Mouse (Mus musculus) cerebellum, adult 9-10 months (tissue): ENCODE results near the gene Mta3.
"Not testable (repeated sequence)": the region's sequence is repeated elsewhere in the genome, so short reads cannot be mapped to it uniquely, and the experiment has no call there.

ENCODE experiments used
- DNase-seq: peaks from one replicate; pipeline ENCODE4 v3.0.0; 2022

The Mta3 gene

DNA sequence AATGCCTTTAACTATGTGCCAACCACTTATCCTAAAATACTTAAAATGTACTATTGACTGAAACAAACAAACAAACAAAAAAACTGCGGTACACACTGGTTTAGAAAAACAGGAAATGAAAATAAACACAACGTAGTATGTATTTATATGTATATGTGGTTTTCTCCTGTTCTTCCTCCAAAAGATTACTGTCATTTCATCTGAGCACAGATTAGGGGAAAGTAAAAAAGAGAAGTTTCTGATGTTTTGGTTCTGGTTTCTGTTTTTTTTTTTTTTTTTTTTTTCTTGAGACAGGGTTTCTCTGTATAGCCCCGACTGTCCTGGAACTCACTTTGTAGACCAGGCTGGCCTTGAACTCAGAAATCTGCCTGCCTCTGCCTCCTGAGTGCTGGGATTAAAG is 3.6 kb downstream of the Mta3 start:
- not testable (repeated sequence) for DNase-seq

DNA sequence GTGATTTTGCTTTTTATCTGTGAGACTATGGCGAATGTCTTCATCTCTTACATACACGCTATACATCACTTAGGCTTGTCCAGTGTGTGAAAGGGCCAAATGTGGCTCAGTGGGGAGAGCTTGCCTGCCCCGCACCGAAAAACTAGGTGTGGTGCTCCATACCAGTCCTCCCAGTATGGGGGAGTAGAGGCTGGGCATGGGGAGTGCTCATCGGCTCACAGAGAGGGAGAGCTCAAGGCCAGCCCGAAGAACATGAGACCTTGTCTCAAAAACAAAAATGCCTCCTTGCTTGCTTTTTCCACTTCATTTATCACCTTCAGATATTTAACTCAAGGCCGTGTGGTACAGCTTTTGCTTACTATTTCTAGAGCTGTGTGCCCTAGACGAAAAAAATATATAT is 4.7 kb downstream of the Mta3 start:
- no peak for DNase-seq

DNA sequence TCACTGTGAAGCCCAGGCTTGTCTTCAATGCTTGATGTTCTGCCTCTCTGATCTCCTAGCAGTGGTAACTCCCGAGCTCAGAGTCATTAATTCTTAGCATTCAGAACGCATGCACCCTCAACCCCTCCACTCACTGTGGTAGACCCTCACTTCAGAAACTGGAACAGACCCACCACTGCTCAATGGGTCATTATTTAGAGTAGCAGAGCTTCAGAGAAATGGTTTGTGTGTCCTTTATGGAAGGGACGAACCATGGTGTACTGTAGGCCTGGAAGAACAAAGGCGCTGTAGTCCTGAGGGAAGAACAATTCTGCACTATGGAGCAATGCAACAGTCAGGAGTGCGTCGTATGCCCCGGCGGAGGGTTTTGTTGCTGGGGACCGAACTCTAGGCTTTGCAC is 6.4 kb downstream of the Mta3 start:
- no peak for DNase-seq

DNA sequence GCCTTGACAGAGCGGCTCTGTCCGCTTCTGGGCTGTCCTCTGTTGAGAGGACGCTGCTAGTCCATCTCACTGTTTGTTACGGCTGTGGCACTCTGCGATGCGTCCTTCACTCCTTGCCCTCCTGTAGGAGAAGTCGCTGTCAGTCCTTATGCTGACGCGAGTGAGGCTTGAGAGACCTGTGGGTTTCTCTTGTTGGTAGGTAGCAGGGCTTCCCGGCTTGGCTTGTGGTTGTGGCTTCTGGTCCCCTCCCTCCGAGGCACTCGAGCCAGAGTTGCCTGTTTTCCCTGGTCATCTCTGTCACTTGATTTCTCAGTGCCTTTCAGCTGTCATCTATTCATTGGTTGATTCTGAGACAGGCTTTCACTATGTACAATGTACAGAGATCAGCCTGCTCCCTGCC is 14.5 kb downstream of the Mta3 start:
- DNase-seq, result no peak

DNA sequence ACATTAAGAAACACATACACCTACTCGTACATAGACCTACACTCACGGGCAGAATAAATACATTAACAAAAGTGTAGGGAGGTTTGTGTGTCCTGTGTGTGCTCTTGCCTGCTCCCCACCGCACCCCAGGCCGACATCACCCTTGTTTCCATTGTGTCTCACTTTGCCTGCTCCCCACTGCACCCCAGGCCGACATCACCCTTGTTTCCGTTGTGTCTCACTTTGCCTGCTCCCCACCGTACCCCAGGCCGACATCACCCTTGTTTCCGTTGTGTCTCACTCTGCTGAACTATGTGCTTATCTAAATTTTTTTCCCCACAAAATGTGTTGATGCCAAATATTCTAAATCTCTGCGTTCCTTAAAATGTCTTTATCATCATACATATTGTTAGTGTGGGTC is 15.2 kb downstream of the Mta3 start:
- DNase-seq, result no peak

DNA sequence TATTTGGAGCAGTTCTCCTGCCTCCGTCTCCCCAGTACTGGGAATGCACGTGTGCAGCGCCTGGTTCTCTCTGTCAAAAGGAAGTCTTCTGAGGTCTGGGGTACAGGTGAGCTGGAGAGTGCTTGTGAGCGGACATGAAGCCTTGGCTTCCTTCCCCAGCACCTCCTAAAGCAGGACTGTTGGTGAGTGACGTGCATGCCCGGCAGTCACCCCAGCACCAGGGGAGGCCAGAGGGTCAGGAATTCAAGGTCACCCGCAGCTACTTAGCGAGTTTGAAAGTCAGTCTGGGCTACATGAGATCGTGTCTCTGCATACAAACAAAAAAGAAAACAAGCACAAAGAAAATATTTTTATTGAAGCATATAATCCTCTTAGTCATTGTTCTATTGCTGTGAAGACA is 17.1 kb downstream of the Mta3 start:
- DNase-seq, result no peak

DNA sequence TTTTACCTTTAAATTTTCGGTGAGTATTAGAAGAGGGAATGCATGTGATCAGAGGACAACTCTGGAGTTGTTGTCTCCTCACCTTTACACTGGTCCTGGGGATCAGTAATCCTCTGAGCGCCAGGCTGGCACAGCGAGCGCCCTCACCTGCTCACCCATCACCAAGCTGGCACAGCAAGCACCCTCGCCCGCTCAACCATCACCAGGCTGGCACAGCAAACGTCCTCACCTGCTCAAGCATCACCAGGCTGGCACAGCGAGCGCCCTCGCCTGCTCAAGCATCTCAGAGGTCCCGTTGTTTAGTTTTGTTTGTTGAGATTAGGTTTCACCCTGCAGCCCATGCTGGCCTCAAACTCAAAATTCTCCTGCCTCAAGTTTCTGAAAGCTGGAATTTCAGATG is 20.5 kb downstream of the Mta3 start:
- DNase-seq, result no peak

DNA sequence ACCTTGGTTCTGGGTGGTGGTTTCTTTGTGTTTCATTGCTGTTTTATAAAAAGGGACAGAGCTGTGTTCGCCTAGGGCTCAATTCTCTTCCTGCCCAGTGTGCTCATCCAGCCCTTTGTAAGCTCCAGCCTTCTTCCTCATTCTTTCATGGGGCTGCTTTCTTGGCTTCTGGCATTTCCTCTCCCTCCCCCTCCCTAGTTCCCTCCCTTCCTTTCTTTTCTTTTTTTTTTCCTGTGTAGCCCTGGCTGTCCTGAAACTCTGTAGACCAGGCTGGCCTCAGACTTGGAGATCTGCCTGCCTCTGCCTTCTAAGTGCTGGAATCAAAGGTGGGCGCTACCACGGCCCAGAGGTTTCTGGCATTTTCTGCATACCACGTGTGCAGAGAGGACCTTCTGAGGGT is 21.7 kb downstream of the Mta3 start:
- no peak for DNase-seq

DNA sequence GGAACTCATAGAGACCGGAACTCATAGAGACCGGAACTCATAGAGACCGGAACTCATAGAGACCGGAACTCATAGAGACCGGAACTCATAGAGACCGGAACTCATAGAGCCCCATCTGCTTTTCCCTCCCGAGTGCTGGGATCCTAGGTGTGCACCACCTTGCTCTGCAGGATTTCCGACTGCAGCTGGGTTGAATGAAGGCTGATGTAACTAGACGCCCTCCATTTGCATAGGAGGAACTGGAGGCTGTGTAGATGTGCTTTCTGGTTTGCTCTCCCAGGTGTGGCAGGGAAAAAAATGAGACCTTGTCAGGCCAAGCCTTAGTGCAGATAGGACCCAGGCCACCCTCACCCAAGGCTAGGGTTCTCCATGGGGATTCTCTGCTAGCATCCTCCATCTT is 23.1 kb downstream of the Mta3 start:
- DNase-seq, result no peak

DNA sequence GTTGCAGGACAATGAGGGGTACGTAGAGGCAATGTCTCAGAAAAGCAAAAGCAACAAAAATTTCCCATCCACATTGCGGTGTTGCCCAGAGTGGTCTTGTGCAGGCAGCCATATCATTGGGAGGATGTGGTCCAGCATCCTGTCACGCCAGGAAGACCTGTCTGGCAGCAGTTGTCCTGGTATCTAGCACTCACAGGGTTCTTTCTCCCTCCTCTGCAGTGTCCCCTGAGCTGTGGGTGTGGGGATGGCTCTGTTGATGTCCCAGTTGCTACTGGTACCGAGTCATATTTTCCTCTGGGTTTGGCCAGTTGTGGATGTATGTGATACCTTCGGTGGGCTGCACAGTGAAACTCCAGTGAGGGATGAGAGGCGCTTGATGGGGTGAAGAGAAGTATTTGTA is 24.2 kb downstream of the Mta3 start:
- DNase-seq, result no peak

DNA sequence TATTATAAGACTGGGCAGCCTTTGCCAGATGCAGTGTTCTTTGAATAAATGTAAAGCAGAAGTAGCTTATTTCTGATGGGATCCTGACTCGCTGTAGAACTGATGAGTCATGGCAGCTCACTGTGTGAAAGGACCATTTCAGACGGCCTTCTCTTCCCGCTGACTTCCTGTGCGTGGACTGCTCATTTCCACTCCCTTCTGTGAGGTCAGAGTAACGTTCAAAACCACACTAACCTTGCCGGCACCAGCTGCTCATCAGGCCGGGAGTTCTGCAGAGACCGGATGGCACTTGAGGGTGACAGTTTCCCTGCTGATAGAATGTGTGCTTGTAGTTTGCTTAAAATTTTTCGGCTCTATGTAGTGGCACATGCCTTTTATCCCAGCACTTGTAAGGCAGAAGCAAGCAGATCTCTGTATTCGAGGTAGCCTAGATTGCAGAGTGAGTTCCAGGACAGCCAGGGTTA is 26.2 kb downstream of the Mta3 start:
- no peak for DNase-seq

DNA sequence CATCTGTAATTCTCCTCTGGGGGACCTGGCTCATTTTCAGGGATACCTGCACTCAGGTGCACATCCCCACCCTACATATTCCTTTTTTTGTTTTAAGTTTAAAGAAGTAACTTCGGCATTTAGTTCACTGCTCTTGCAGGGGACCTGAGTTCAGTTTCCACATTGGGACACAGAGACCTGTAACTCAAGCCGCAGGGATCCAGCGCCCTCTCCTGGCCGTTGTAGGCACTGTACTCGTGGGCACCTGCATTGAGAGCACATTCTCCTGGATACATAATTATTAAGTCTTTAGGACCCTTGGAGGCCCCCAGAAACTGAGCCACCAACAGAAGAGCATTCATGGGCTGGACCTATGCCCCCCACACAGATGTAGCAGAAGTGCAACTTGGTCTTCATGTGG is 26.8 kb downstream of the Mta3 start:
- peak; percentile 57 for DNase-seq

DNA sequence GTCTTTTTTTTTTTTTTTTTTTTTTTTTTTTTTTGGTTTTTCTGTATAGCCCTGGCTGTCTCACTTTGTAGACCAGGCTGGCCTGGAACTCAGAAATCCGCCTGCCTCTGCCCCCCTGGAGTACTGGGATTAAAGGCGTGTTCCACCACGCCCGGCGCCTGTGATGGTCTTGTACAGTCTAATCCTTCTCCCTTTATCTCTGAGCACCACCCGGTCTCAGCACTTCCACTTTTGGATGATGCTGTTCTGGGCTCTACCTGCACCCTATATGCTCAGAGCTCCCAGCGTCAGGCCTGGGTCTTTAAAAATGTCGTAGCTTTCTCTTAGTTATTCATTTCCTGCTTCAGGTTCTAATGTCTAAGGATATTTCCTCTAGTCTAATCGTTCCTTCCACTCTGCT is 30.7 kb downstream of the Mta3 start:
- no peak for DNase-seq

DNA sequence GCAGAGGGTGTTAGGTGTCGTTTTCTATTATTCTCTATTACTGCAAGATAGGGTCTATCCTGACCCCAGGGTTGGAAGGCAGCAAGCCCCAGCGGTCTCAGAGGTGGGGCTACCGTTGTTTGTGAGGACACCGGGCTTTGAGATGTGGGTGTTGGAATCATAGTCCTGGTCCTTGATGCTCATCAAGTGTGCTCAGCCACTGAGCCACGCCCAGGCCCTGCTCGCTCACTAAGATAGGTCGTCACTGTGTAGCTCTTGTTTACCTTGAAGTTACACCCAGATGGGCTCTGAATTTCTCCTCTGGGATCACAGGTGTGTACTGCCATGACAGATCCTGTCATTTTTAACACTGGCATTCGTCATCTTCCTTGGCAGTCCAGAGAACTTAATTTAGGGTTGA is 31.8 kb downstream of the Mta3 start:
- DNase-seq, result no peak

DNA sequence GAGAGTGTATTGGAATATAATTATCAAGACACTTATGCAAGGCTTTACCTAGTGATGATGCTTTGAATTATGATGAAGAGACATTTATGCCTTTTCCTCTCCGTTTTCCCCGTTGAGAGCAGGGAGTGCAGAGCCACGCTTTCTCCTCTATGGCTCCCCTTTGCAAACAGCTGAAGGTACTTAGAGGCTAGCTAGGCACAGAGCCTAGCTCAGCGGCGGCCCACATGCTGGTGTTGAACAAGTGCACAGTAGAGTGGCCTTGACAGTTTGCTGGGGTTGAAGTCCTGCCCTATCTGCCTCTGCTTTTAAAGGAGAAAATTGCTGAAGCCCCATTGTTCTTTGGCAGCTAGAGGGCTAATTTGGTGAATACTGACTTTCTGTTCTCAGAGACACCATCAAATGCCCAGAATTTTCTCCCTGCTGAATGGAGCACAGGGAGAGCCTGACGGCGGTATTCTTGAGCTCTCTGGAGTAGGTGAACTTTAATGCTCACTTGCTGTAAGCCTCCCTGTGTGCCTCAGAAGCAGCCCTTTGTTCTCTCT is 34.2 kb downstream of the Mta3 start:
- DNase-seq, result no peak

DNA sequence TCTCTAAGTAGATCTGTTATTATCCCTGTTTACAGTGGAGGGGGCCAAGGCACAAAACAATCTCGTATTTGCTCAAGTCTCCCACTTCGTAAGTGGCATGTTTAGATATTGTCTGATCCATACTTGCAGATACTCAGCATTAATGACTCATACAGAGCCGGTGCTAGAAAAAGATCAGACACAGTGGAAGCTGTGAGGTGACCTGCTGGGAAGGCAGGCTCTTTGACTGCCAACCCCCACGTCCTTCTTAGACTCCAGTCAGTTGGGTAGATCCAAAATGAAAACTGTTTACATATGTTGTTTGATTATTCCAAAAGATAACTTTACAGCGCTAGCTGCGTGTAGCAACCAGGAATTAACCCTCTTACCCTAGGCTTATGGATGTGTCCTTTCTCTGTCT is 35.3 kb downstream of the Mta3 start:
- peak; percentile 55 for DNase-seq

DNA sequence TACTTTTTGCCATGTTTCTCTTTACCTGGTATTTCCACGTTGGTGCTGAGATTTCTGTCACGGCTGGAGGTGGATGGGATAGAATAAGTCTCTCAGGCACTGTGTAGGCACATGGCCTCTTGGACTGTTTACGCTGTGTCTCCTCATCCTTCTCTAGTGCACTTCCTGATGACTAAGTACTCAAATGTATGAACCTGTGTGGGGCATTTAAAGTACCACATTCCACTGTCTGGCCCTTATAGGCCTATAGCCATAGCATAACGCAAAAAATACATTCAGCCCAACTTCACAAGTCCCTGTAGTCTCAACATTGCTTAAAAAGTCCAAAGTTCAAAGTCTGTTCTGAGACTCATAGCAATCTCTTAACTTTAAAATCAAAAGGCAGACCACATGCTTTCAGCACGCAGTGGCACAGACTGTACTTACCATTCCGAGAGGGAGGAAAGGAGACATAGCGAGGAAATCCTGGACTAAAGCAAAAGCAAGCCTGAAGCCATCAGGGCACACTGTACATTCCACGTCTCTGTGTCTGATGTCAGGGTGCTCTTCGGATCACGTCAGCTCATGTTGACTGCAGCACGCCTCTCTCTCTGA is 38.4 kb downstream of the Mta3 start:
- DNase-seq, result no peak

DNA sequence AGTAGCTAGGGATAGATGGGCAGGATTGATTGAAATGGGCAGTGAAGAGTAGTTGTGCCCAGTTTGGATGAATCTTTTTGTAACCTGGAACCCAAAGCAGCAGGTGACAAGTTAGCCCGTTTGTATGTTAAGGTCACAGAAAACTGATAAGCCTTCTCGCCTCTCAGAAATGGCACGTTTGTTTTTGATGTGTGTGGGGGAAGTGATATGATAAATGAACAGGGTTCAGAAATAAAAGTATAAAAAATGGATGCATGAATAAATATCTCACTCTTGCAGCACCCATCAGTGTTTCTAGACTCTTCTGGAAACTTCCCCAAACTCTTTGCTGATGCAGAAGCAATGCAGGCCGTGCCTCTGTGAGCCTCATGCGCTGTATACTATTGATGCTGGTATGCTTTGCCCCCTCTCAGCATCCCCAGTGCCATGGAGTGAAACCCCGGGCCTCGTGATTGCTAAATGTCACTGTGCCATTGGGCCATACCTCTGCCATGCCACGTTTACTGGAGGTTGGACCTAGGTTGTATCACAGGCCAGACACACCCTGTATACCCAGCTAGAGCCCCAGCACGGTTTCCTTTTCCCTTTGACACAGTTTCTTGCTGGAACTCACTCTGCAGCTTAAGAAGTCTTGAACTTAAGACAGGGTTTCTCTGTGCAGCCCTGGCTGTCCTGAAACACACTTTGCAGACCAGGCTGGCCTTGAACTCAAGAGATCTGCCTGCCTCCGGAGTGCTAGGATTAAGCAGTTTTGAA is 41.6 kb downstream of the Mta3 start:
- no peak for DNase-seq

DNA sequence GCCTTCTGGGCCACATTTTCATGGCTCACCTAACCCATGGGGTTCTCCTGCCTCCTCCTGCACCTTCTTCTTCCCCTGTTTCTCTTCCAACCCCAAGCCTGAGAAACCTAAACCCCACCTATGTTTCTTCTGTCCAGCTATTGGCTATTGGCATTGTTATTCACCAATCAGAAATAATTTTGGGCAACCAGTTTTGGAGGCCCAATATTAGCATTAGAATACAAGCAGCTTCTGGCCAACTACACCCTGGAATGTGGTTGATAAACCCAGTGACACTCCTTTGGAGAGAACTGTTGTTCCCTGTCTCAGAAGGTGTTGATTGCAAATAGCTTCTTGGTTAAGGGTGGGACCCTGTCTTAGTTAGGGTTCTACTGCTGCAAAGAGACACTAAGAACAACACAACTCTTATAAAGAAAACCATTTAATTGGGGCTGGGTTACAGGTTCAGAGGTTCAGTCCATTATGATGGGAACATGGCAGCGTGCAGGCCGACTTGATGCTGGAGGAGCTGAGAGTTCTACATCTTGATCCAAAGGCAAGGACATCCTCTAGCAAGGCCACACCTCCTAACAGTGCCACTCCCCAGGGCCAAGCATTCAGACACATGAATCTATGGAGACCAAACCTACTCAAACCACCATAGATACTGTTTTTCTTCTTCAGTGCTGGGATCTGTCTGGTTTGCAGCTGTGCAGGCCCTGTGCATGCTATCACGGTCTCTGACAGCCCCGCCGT is 44.4 kb downstream of the Mta3 start:
- DNase-seq, result no peak

DNA sequence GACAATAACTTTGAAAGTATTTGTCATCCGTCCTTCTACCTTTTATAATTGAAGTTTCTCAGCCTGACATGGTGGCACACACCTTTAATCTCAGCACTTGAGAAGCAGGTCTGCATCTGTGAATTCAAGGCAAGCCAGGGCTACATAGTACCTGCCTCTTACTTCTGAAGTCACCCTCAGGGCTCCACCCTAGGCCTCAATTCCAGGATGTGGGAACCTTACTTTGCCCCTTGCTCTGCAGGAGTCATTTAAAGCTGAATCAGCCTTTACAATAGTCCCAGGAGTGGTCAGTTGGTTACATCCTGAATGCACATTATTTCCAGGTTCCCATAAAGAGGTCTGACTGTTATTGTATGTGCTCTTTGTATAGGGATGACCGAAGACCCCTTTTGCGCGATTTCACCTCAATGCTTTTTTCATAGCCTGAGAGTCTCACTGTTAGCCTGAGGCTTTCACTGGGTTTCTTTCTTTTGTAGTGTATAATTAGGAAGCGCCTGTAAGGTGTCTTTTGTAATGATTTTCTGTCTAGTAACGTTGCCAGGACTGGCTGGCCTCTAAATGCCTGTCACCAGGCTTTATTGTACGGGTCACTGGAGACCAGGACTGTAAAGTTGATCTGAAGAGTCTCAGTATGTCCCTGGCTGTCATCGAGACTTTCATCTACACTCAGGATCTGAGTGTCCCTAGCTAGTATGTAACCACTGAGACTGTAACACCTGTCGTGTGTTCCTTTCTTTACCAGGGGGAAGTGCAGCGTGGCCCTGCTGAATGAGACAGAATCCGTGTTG is 47.3 kb downstream of the Mta3 start:
- no peak for DNase-seq

DNA sequence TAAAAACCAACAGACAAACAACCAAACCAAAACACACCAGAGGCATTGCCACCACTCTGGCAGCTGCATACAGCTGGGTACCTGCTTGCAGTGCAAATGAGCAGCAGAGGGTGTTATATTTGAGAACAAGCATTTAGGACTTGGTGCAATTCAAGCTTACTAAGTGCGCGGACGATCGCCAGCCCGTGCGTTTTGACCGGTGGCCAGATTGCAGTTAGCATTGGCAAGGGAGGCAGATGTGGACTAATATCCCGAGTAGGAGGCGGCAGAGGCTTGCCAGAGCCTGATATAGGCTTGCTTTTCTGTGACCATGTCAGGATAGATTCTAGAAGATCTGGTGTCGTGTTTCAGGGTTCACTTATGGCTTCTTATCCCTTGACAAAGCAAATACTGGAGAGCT is 52.1 kb downstream of the Mta3 start:
- no peak for DNase-seq

DNA sequence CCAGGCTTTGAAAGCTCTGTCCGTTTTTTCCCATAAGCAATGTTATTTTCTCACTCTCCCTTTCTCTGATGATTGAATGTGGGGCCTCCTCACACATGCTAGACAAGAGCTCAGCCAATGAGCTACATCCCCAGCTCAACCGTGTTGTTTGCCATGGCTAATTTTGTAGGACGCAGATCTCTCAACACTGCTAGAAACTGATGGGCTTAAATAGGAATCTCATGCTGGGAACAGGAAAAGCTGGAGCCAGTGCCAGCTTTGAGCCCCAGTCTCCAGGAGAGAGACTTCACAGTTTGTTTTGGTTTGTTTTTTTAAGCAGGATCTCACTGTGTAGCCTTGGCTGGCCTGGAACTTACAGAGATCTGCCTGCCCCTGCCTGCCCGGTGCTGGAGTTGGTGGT is 53.6 kb downstream of the Mta3 start:
- DNase-seq, result peak; percentile 41

DNA sequence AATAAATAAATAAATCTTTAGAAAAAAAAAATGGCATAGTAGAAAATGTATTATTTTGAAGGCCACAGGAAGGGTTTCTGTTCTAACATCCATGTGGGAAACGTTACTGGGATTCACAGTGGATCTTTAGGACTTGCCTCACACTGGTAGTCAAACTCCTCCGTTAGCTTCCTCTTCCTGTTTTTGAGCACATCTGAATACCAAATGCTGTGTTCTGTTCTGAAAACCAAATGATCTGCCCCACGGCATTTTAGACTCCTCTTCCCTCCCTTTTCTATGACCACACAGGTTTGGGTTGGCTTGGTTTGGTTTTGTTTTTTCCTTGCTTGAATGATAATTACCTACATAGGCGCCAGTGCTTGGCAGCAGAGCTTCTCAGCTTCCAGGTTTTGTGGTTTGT is 58.6 kb downstream of the Mta3 start:
- DNase-seq, result no peak
